In the genomic region with DNA sequence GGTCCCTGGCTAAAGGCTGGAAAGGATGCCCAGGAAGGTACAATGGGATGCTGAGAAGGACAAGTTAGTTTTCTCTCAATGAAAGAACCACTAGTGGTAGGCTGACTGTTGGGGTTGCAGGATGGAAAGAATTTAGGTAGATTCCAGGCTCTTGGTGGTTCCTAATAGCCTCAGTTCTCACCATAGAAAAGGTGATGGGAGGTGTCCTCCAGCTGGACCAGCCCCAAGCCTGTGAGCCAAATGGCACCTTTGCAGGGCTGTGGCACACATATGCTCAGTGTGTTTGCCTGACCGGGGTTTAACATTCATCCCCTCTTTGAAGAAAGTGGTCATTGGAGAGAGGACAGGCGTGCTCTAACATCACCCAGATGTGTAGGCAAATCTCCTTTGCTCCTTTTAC, we compare ENCODE assay signal across 11 mouse cellular contexts. TPM values are rescaled to one million over a fixed set of nuclear protein-coding genes. Genes with fewer than 3 reads are reported as not detected.
"Had no signal": no experiment of that assay in that cellular context is flagged by ENCODE, and none has a peak within 500 bp of the region (broad histone marks: within the 10 kb centered on the region; RNA-seq: fewer than 3 reads in every experiment).

No protein-coding gene starts in this region.

- H3K36me3 ChIP-seq: limb, embryonic 13.5 days; liver, embryonic 15.5 days had no signal

- H3K27me3 ChIP-seq: limb, embryonic 13.5 days; liver, embryonic 15.5 days had no signal

- H3K27ac ChIP-seq: layer of hippocampus, adult 2 months; limb, embryonic 13.5 days; liver, embryonic 15.5 days had no signal

- H3K9me3 ChIP-seq: limb, embryonic 13.5 days; liver, embryonic 15.5 days had no signal

- H3K4me1 ChIP-seq: liver, embryonic 15.5 days had no signal

- H3K9ac ChIP-seq: limb, embryonic 13.5 days; liver, embryonic 15.5 days had no signal

- H3K4me3 ChIP-seq: layer of hippocampus, adult 2 months; limb, embryonic 13.5 days; liver, embryonic 15.5 days had no signal

- DNase-seq: left cerebral cortex, postnatal 4 days; lung, adult 2 months; lung, postnatal 36 days; right cerebral cortex, adult 18-20 months; spleen, adult 18-20 months had no signal

- H3K4me2 ChIP-seq: limb, embryonic 13.5 days; liver, embryonic 15.5 days had no signal

- ATAC-seq: lung, postnatal 0 days; midbrain, embryonic 16.5 days had no signal

RNA-seq across cellular contexts. Expression of a gene that starts 28.2 kb away (rescaled TPM):
- polyA plus RNA-seq: liver, adult 2 months had no signal
